Mouse (Mus musculus) thymus, postnatal 0 days (tissue): ENCODE data around the gene Zfp467. TPM values are rescaled to one million over a fixed set of nuclear protein-coding genes. Genes with fewer than 3 reads are reported as not detected.

Experiments used
- DNase-seq: peaks from one replicate; pipeline ENCODE4 v3.0.0-alpha.2; 2015; ENCODE audit warnings: low spot score
- microRNA-seq: library from miRNA; unstranded; fragments of <30 nt; microRNA quantifications from one replicate; pipeline ENCODE4, GENCODE M21; 2016; ENCODE audit warnings: borderline number of aligned reads
- polyA plus RNA-seq: library from polyadenylated mRNA; unstranded; fragments of >200 nt; fragmentation: Nextera tagmentation; extraction: Ambion mirVana; gene quantifications from 2 replicates; pipeline ENCODE4 v1.2.1, GENCODE M21; 2015

Gene Zfp467
- polyA plus RNA-seq, 1 experiment from 2014 or later = 8.6 TPM

GRCm38 (mm10) chr6:48411193-48412092 is 34.2 kb downstream of the Zfp467 start:
- no peak for DNase-seq

- no peak for DNase-seq
Observed at GRCm38 (mm10) chr6:48410551-48410950, 35.1 kb downstream of the Zfp467 start.

GRCm38 (mm10) chr6:48409726-48410343 is 35.8 kb downstream of the Zfp467 start:
- no peak for DNase-seq

GRCm38 (mm10) chr6:48404071-48404470 is 41.6 kb downstream of the Zfp467 start:
- no peak for DNase-seq

GRCm38 (mm10) chr6:48399906-48400305 is 45.7 kb downstream of the Zfp467 start:
- DNase-seq = no peak

DNA sequence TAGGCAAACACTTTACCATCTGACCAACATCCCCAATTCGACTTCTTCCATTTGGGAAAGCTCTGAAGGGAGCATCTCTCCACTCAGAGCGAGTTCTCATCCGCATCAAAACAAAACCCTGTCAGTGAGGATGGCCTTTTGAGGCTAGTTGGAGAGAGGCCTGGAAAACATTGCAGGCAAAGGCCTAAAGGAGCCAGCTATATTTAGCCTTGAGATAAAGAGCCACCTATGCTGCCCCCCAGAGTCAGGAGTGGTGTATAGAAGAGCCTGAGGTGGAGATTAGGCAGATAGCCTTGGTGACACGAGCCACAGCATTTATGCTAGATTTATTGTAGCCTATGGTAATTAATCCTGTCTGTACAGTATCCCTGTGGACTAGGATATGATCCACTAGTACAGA is 48.3 kb downstream of the Zfp467 start:
- peak; percentile 37 for DNase-seq

DNA sequence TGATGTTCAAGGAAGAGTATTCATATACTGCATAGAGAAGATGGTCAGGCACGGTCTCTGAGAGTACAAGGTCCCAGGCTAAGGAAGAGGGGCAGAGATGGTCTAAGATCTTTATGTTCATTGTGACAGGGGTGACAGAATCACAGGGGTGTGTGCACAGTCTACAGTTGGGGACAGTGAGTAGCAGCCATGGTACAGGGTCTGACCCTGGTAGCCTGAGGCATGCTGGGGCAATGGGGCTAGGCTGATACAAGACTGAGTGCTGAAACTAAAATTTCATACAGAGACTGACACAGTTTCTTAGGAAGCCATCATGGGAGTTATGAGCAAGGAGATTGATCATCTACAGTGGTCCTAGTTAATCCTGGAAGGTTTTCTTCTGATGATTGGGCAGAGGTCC is 48.9 kb downstream of the Zfp467 start:
- no peak for DNase-seq

GRCm38 (mm10) chr6:48396008-48396595 is 49.5 kb downstream of the Zfp467 start:
- no peak for DNase-seq

- DNase-seq = peak; percentile 92
Observed at GRCm38 (mm10) chr6:48395105-48396007, 50.3 kb downstream of the Zfp467 start, which contains the start of gene Krba1. TSS of gene Krba1 (plus strand) at chr6:48395586.

DNA sequence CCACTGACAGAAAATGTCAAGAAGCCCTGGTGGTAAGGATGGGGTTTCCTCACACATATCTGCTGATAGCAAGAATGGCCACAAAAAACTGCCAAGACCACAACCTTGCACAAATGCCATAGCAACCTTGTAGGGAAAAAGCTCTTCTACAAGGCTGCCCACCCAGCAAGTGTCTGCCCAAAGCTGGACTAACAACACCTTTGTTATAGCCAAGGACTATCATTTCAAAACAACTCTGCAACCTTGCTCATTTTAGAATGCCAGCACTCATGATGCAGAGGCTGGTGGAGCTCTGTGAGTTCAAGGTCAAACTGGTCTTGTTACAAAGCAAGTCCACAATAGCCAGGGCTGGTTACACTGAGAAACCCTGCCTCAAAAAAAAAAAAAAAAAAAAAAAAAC is 51.8 kb downstream of the Zfp467 start:
- DNase-seq = no peak

DNA sequence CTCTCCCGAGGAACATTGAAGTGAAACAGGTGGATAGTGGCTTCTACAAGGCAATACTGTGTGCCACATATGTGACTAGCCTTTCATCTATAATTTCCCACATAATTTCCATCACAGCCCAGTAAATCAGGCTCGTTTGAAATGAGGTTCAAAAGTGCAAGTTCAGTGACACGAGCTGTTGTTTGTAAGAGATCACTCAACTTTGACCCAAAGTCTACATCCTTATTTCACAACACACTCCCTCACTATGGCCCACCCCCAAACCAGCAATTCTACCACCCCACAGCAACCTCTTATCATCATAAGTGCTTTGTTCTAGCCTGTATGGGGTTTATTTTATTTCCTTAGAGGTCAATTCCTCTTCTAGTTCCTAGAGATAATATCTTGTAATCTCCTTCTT is 57.4 kb downstream of the Zfp467 start:
- DNase-seq = no peak

Small RNAs within 50 kb of the gene (microRNA-seq; reads per million reads assigned to microRNA genes)
- not detected for gene Gm24325

Other genes starting within 250 kb of the Zfp467 start
- gene Krba1, start 50.2 kb downstream of the Zfp467 start, polyA plus RNA-seq = 13.3 and 14.4 TPM in 2 replicates
- gene Sspo, start 2.4 kb upstream of the Zfp467 start, polyA plus RNA-seq = 0.68 and 0.77 TPM in 2 replicates
- 0.78 and 1.1 TPM in 2 replicates for gene Atp6v0e2, start 91.8 kb upstream of the Zfp467 start, polyA plus RNA-seq
- gene Lrrc61, start 109.0 kb upstream of the Zfp467 start, polyA plus RNA-seq = 6.1 and 6.8 TPM in 2 replicates
- 14.9 and 18.0 TPM in 2 replicates for gene Rarres2, start 127.0 kb upstream of the Zfp467 start, polyA plus RNA-seq
- 0.48 TPM in 1 of 2 replicates, not detected in the other for gene Gm45021, start 143.8 kb upstream of the Zfp467 start, polyA plus RNA-seq
- gene Repin1, start 148.1 kb upstream of the Zfp467 start, polyA plus RNA-seq = 15.5 and 15.6 TPM in 2 replicates
- not detected in 2 replicates for gene Gm44965, start 148.1 kb upstream of the Zfp467 start, polyA plus RNA-seq
- gene Zfp775, start 156.2 kb upstream of the Zfp467 start, polyA plus RNA-seq = 6.8 and 6.9 TPM in 2 replicates
- gene AI854703, start 180.9 kb upstream of the Zfp467 start, polyA plus RNA-seq = 2.0 and 2.3 TPM in 2 replicates
- gene Gimap8, start 201.4 kb upstream of the Zfp467 start, polyA plus RNA-seq = 11.8 and 12.8 TPM in 2 replicates
- gene Gimap9, start 230.3 kb upstream of the Zfp467 start, polyA plus RNA-seq = 164 and 172 TPM in 2 replicates
- gene Gimap4, start 238.7 kb upstream of the Zfp467 start, polyA plus RNA-seq = 33.0 and 34.3 TPM in 2 replicates